Comparison of ENCODE assay signal across 15 mouse cellular contexts in the genomic region with DNA sequence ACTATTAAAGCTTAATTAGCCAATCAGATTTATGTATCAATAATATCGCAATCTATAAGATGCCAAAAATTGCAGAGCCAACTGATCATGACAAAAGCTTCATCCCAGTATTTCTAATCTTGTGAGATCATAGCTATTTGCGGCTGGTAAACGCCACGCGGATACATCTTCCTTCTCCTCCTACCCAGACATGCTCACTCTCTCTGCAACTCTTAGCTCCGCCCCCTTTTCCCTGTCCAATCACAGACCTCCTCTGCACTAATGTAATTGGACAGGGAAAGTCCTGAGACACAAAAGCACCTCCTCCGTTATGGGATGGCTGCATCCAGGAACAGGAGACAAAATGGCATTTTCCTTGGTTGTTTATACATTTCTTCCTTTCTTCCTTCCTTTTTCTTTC.
"Had no signal": no experiment of that assay in that cellular context is flagged by ENCODE, and none has a peak within 500 bp of the region (broad histone marks: within the 10 kb centered on the region; RNA-seq: fewer than 3 reads in every experiment).

No protein-coding gene starts in this region.

- H3K9me3 ChIP-seq: limb, embryonic 13.5 days; midbrain, embryonic 10.5 days had no signal

- H3K36me3 ChIP-seq: limb, embryonic 13.5 days; midbrain, embryonic 10.5 days had no signal

- H3K4me1 ChIP-seq: midbrain, embryonic 10.5 days had no signal

- H3K4me2 ChIP-seq: limb, embryonic 13.5 days had no signal

- H3K27ac ChIP-seq: kidney, postnatal 0 days; layer of hippocampus, adult 2 months; limb, embryonic 13.5 days; liver, embryonic 14.5 days; midbrain, embryonic 10.5 days; stomach, postnatal 0 days had no signal

- DNase-seq: kidney, adult 9 months; kidney, postnatal 36 days; left cerebral cortex, postnatal 4 days; lung, adult 18-20 months; lung, postnatal 4 days; thymus, adult 2 months; thymus, postnatal 25 days had no signal

- H3K9ac ChIP-seq: limb, embryonic 13.5 days; liver, embryonic 14.5 days had no signal

- ATAC-seq: intestine, postnatal 0 days; midbrain, embryonic 16.5 days had no signal

- H3K4me3 ChIP-seq: layer of hippocampus, adult 2 months; limb, embryonic 13.5 days; midbrain, embryonic 10.5 days had no signal
